Mouse (Mus musculus): ENCODE results near the gene Cirbp.

Cirbp gene

DNA sequence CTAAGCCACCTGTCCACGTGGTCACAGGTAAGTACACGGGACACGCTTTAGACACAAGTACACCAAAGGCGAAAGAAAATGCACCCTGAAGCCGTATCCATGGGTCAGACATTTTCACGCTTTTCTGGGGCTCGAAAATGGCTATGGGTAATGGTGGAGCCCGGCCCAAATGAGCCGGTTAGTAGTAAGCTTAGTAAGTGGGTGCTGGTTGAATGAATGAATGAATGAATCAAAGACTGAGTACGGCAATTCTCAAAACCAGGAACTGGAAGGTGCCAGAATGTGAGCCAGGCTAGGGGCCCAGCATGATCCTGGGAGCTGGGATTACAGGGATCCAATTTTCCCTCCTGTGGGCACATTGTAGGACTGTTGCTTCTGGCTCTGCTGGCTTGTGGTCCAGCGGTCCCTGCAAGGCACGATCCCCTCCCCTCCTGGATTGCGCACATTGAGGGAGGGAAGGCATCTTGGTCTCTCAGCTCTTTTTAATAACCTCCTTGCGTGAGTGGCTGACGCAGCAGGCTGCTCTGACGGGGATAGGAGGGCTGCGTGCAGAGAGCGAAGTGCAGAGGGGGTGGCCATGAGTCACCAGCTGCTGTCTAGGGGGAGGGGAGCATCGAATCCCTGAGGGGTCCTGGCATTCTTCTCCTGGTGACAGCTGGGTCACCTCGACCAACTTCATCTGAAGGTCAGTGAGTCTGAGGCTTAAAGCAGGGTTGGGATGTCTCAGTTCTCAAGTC, at the start of gene Cirbp:
TSS of gene Cirbp (plus strand) at position 594 of the 737 bp plus-strand sequence.
- DNase-seq (ENCODE audit: low spot score) = no peak

DNA sequence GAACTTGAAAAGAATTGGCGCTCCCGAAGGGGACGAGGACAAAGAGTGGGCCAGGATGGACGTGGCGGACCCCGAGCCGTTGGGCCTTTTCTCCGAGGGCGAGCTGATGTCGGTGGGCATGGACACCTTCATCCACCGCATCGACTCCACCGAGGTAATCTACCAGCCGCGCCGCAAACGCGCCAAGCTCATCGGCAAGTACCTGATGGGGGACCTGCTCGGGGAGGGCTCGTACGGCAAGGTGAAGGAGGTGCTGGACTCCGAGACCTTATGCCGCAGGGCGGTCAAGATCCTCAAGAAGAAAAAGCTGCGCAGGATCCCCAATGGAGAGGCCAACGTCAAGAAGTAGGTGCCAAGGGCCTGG, 49.2 kb upstream of the Cirbp start:
- no peak for DNase-seq (ENCODE audit: low spot score)

DNA sequence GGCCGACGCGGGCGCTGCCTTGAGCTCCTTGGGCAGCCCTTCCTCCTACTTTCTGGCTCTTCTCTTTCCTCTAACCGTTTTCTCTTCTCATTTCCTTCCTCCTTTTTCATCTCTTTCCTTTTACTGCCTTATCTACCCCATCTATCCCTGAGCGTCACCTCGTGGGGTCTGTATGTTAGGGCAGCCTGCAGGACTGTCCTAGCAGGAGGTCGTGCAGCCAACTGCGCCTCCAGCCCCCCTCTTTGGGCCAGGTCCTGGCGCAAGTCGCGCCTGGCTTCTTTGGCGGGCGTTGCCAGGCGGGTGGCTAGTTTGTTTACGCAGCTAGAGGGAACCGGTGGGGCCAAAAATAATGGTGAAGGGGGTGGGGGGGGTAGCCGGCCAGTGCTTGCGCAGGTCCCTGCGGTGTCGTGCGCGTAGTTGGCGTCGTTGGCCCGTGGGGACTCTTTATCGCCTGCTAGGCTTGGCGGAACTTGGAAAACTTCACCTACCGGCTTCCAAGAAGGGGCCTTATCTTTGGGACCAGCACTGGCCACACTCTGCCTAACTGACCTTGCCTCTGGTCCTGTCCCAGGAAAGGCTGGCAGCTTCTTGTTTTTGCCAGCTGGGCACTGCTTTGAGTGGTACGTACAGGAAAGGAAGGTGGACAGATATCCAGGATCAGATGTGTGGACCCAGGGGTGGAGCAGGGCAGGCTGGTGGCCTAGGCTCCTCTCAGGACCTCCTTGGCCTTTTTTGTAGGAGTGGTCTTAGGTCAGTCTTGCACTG, 48.7 kb upstream of the Cirbp start:
- DNase-seq (ENCODE audit: low spot score) = no peak

GRCm38 (mm10) chr10:80117736-80118135, 48.0 kb upstream of the Cirbp start:
- DNase-seq (ENCODE audit: low spot score) = no peak

DNA sequence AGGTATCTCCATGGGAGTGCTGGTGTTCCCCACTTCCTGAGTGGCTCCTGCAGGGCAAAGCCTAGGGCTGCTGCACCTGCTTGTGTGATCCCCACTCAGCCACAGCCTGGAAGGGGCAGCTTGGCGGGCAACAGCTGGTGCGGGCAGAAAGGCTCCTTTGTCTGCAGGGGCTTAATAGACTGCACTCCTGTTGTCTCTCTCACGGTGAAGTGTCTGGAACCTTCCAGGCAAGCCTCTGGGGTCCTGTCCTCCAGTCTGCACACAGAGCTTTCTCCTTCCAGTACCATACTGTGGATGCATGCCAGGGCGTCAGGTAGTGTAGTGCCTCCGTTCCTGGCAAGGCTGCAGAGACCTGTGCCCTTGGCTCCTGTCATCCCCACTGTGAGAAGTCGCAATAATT, 47.2 kb upstream of the Cirbp start:
- DNase-seq (ENCODE audit: low spot score) = no peak

GRCm38 (mm10) chr10:80120146-80120545, 45.6 kb upstream of the Cirbp start:
- no peak for DNase-seq (ENCODE audit: low spot score)

- no peak for DNase-seq (ENCODE audit: low spot score)
Measured at GRCm38 (mm10) chr10:80121639-80122038, 44.1 kb upstream of the Cirbp start.

DNA sequence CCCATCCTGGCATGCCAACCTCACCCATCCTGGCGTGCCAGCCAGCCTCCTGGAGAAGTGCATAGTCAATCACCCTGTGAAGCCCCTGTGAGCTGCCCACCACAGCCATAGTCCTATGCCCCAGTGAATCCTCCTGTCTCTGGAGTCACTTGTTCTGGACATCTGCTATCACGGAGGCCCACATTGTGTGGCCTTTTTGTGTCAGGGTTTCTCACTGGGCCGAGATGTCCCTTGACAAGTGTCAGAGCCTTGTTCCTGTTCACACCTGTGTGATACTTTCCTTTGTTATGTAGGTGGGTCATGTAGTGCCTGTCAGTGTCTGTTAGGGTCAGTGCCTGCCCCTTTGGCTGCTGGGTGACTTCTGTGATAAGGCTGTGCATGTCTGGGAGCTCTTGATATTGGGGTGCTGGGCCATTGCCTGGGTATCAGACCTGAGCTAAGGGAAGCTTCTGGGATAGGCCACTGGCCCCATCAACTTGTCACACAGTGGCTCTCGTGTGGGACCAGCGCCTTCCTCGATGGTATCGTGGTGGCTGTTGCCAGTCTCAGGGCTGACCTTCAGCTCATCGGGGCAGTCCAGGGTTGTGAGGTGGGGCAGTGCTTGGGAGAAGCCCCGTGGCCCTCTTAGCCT, 41.7 kb upstream of the Cirbp start:
- no peak for DNase-seq (ENCODE audit: low spot score)

- DNase-seq (ENCODE audit: low spot score) = no peak
Measured at GRCm38 (mm10) chr10:80127920-80128319, 37.9 kb upstream of the Cirbp start.

DNA sequence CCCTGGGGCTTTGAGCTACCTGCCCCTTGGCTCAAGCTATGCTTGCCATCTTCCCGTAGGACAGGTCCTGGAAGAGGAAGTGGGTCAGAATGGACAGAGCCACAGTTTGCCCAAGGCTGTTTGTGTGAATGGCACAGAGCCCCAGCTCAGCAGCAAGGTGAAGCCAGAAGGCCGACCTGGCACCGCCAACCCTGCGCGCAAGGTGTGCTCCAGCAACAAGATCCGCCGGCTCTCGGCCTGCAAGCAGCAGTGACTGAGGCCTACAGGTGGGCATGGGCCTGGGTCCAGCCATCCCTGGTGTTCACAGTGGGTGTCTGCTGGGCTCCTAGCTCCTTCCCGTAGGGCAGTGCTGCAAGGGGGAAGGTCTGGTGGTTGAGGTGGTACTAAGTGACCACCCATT, 35.9 kb upstream of the Cirbp start:
- DNase-seq (ENCODE audit: low spot score) = no peak

DNA sequence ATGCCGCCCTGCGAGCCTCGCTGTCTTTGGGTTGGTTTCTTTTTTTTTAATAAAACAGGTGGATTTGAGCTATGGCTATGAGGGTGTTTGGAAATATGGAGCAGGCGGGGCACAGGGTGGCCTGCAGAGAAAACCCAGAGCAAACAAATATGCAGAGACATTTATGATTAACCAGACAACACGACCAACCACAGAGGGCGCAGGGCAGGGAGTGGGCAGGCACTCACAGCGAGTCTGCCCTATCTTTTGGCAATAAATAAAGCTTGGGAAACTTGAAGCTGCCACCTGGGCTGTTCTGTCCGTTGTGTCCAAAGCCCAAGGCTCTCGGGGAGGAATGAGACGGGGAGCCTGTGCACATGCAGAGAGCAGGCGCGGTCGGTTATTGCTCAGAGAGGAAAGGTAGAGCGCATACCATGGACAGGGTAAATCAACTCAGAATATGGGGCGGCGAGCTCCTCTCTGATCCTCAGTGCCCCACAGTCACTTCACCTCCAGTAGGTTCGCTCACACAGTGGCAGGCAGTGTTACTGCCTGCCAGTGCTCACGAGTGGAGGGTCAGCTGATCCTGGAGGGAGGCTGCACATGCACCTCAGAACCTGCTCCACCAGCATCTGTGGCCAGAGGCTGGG, 35.3 kb upstream of the Cirbp start:
- DNase-seq (ENCODE audit: low spot score) = no peak

DNA sequence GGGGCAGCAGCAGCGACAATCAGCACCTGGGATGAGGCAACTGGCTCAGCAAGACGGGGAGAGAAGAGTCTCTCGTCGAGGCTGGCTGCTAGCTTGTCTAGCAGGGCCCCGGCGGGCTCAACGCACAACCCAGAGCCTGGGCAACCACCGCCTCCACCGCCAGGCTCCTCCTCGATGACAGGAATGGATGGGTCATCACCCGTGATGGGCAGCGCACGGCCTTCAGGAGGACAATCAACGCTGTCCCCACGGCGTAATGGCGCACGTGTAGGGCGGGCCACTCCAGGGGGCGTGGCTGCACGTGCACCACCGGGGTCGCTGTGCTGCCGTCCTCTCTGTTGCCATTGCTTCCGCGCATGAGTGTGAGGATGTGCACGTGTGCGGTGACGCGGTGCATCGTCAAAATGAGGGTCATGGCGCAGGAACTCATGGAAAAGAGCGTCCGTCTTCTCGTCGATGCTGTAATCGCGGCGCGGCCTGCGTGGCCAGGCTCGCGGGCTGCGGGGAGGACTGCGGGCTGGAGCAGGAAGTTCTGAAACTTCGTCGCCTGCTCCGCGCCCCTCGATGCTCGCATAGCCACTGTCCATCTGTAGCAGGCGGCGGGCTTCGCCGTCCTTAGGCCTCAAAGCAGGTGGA, 34.4 kb upstream of the Cirbp start:
- DNase-seq (ENCODE audit: low spot score) = no peak

GRCm38 (mm10) chr10:80131952-80132350, 33.8 kb upstream of the Cirbp start:
- DNase-seq (ENCODE audit: low spot score) = no peak

GRCm38 (mm10) chr10:80133226-80133849, 32.4 kb upstream of the Cirbp start:
- DNase-seq (ENCODE audit: low spot score) = no peak

DNA sequence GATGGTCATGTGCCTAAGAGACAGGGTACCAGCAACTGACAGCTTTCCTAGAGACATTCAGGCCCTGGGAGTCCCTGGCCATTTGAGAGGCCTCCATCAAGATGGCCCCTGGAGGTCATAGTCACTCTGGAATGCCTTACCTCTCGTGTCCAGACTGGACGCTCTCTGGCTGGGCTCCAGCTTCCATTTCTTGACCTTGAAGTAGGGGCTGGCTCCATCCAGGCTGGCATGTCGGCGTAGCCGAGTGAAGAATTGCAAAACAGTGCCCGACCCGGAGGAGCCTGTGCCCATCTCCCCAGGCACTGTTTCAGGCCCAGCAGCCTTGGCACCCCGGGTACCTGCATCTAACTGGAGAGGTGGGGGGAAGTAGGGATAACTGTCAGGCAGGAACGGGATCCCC, 31.4 kb upstream of the Cirbp start:
- no peak for DNase-seq (ENCODE audit: low spot score)

GRCm38 (mm10) chr10:80135161-80135560, 30.6 kb upstream of the Cirbp start:
- DNase-seq (ENCODE audit: low spot score) = no peak

GRCm38 (mm10) chr10:80135641-80136040, 30.1 kb upstream of the Cirbp start:
- DNase-seq (ENCODE audit: low spot score) = no peak

DNA sequence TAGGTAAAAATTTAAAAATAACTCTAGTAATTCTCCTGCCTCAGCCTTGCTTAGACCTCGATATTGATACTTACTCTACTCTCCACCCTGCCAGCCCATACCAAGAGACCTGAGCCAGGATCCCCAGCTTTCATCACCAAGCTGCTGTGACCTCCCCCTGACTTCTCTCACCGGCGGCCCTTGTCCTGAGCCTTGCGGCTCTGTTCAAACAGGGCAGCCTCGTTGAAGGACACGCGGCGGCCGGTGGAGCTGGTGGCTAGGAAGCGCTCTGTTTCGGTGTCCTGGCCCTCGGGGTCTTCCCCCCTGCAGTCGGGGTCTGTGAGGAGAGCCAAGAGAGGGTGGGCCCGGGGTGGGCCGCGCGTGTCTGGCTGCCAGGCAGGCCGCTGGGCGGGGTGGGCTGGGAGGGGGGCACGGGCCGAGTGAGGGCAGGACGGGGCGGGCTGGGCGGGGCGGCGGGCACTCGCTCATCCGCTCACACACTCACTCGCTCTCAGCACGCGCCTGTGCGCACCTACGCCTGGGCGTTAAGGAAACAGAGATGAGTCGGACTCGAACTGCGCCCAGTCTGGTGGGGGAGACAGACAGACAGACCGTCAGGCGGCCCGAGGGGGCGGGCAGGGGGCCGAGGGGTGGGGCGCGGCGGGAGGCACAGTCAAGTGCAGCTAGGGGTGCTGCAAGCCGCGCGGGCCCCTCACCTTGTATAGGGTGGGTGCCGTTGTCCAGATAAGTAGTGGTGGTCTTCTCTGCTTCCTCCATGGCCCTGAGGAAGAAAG, 29.4 kb upstream of the Cirbp start:
- DNase-seq (ENCODE audit: low spot score) = no peak

DNA sequence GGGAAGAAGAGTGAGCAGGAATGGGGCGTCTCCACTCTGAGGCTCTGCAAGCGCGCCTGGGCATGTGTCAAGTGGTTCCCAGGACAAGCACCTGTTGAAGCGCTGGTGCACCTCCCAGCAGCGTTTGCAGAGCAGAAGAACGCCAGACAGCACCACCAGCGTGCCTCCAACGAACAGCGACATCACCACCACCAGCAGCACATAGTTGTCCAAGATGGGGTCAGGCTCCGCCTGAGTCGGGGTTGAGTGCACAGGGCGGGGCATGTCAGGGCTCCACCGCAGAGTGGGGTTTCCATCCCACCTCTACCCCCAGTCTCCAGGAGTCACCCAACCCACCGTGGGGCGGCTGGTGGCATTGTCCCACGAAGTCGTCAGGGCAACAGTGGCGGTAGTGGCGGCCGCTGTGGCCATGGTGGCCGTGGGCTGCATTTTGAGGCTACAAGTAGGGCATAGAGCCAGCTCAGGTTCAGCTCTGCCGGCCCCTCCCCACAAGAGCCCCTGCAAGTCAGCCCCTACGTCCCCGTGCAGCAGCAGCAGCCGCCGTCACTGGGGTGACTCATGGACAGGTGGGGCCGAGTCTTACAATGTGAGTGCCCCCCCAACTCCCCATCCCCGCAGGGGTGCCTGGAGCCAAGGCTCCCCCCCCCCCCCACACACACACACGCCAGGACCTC, 28.7 kb upstream of the Cirbp start:
- no peak for DNase-seq (ENCODE audit: low spot score)
